Comparison of ENCODE assay signal across 14 mouse cellular contexts in the genomic region with DNA sequence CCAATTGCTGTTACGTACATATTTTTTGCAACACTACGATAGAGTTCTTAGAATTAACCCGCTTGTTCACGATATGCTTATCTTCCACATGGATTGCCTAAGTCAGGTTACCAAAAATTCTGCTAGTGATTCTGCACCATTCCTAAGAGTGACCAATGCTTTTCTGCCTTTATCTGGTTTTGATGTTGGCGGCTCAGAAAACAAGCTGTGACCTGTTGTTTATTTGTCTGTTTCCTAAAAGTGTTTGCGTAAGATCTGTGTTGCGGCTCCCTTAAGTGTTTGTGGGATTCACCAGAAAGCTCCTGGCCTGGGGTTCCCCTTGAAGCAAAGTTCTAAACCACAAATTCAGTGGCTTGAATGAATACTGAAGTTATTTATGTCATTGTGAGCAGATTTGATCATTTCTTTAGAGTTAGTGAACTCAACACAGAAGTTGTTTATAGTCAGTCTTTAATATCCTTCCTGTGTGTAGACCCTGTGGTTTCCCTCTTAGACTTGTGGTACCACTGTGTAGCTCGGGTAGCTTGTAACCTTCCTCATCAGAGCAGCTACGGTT.
A peak's percentile ranks its signal among the peaks of the same experiment; 100 is the strongest.
DNase-seq lines count a peak whose midpoint lies in the region; ATAC-seq and TF ChIP-seq lines count a peak whose summit lies in the region.
"Had no signal": no experiment of that assay in that cellular context is flagged by ENCODE, and none has a peak within 500 bp of the region (broad histone marks: within the 10 kb centered on the region; RNA-seq: fewer than 3 reads in every experiment).

No protein-coding gene starts in this region.

- H3K4me3 ChIP-seq in lung, embryonic 14.5 days (ENCODE audit: low read depth, low read length) = no peak overlapping the region
- peak overlapping the region; percentile 53 to 95 for H3K4me3 ChIP-seq in MEL (ENCODE audit: control insufficient read depth in 1 of 2, insufficient read depth in 1 of 2, low read depth in 2 of 2, low read length in 2 of 2)
- no peak overlapping the region for H3K4me3 ChIP-seq in intestine, embryonic 16.5 days (ENCODE audit: low read length)
- H3K4me3 ChIP-seq: embryonic facial prominence, embryonic 15.5 days; lung, embryonic 15.5 days; myocyte had no signal

- H3K9me3 ChIP-seq in lung, embryonic 14.5 days (ENCODE audit: low read depth, low read length) = no peaks in the 10 kb centered on the region
- no peaks in the 10 kb centered on the region for H3K9me3 ChIP-seq in MEL (replicated peaks; ENCODE audit: insufficient read depth, low read length)
- H3K9me3 ChIP-seq in intestine, embryonic 16.5 days (ENCODE audit: control insufficient read depth, low read length) = no peaks in the 10 kb centered on the region
- H3K9me3 ChIP-seq: embryonic facial prominence, embryonic 15.5 days; lung, embryonic 15.5 days had no signal

- H3K4me1 ChIP-seq in lung, embryonic 14.5 days (ENCODE audit: insufficient read depth) = no peaks in the 10 kb centered on the region
- H3K4me1 ChIP-seq in MEL (ENCODE audit: control insufficient read depth in 1 of 2, insufficient read depth in 2 of 2, low read length in 2 of 2) = peaks cover 0 to 5% of the 10 kb centered on the region in 2 experiments; a peak in 3 of 4 replicates
- H3K4me1 ChIP-seq in intestine, embryonic 16.5 days (ENCODE audit: control insufficient read depth, insufficient read depth, low read length) = peaks cover 4% of the 10 kb centered on the region; the same call in 1 of the 2 replicates

- H3K79me2 ChIP-seq in MEL (ENCODE audit: control insufficient read depth, insufficient read depth, low read length, poor library complexity) = no peaks in the 10 kb centered on the region

- no peak for TF ChIP-seq CTCF in lung, embryonic 14.5 days (IDR thresholded peaks at IDR 0.05; ENCODE audit: low read depth)
- TF ChIP-seq CTCF in MEL (IDR thresholded peaks at IDR 0.05 in 2 of 3, conservative IDR thresholded peaks at IDR 0.05 in 1 of 3; ENCODE audit: control insufficient read depth in 1 of 3, insufficient read depth in 1 of 3, low read depth in 2 of 3, low read length in 3 of 3, poor library complexity in 1 of 3, severe bottlenecking in 1 of 3) = no peak

- no peaks in the 10 kb centered on the region for H3K36me3 ChIP-seq in lung, embryonic 14.5 days (ENCODE audit: insufficient read depth)
- peaks cover 0 to 3% of the 10 kb centered on the region in 2 experiments; a peak in 2 of 4 replicates for H3K36me3 ChIP-seq in MEL (ENCODE audit: control insufficient read depth in 1 of 2, insufficient read depth in 2 of 2, low read length in 2 of 2)
- no peaks in the 10 kb centered on the region for H3K36me3 ChIP-seq in intestine, embryonic 16.5 days (ENCODE audit: control insufficient read depth, insufficient read depth, low read length)
- H3K36me3 ChIP-seq: embryonic facial prominence, embryonic 15.5 days; lung, embryonic 15.5 days had no signal

- H3K27ac ChIP-seq in lung, embryonic 14.5 days (ENCODE audit: low read depth) = no peak overlapping the region
- peak overlapping the region; percentile 63 for H3K27ac ChIP-seq in MEL (ENCODE audit: control insufficient read depth, low read depth, low read length)
- no peak overlapping the region for H3K27ac ChIP-seq in intestine, embryonic 16.5 days (ENCODE audit: low read length)
- H3K27ac ChIP-seq: embryonic facial prominence, embryonic 15.5 days; lung, embryonic 15.5 days had no signal

- H3K9ac ChIP-seq in lung, embryonic 14.5 days = no peak overlapping the region
- H3K9ac ChIP-seq in MEL (ENCODE audit: control insufficient read depth, low read depth, low read length, poor library complexity, severe bottlenecking) = peak overlapping the region; percentile 65
- no peak overlapping the region for H3K9ac ChIP-seq in intestine, embryonic 16.5 days (ENCODE audit: low read depth, low read length)
- H3K9ac ChIP-seq: embryonic facial prominence, embryonic 15.5 days; lung, embryonic 15.5 days had no signal

- no peak for TF ChIP-seq RAD21 in MEL (IDR thresholded peaks at IDR 0.05; ENCODE audit: low read depth, low read length)

- H3K27me3 ChIP-seq in lung, embryonic 14.5 days (ENCODE audit: insufficient read depth, low read length) = no peaks in the 10 kb centered on the region
- H3K27me3 ChIP-seq in MEL (ENCODE audit: control insufficient read depth in 1 of 2, insufficient read depth in 2 of 2, low read length in 2 of 2) = no peaks in the 10 kb centered on the region
- no peaks in the 10 kb centered on the region for H3K27me3 ChIP-seq in intestine, embryonic 16.5 days (replicated peaks; ENCODE audit: control insufficient read depth, insufficient read depth, low read length)
- H3K27me3 ChIP-seq: embryonic facial prominence, embryonic 15.5 days; lung, embryonic 15.5 days; Patski had no signal

- 0 out of 2 replicates have a peak overlapping the region, but pooled peaks have one; percentile 12 for H3K4me2 ChIP-seq in lung, embryonic 14.5 days
- no peak overlapping the region for H3K4me2 ChIP-seq in intestine, embryonic 16.5 days (ENCODE audit: low read depth, low read length)

- no peak for DNase-seq in lung, embryonic 14.5 days
- no peak for DNase-seq in lung, adult 18-20 months
- peak; percentile 75 for DNase-seq in MEL (ENCODE audit: low read depth, low spot score)
- DNase-seq in frontal cortex, adult 2 months (ENCODE audit: extremely low spot score in 1 of 2, low spot score in 1 of 2) = no peak
- DNase-seq in testis, postnatal 14 days (ENCODE audit: low spot score) = no peak
- DNase-seq: gastrocnemius, postnatal 25 days; layer of hippocampus, adult 9-11 months had no signal

- TF ChIP-seq POLR2A in MEL (IDR thresholded peaks at IDR 0.05; ENCODE audit: control insufficient read depth in 1 of 2, insufficient read depth in 1 of 2, low read depth in 1 of 2, low read length in 2 of 2, poor library complexity in 1 of 2) = no peak

- WGBS in lung, embryonic 14.5 days = 77% methylated on average over 9 of the region's 9 CpGs
- 84% methylated on average over 9 of the region's 9 CpGs for WGBS in intestine, embryonic 16.5 days

- ATAC-seq in lung, embryonic 14.5 days (ENCODE audit: insufficient read depth) = no peak
- peak; percentile 77 for ATAC-seq in erythroid progenitor cell, adult 5-6 weeks (replicated peaks; ENCODE audit: low FRiP score, poor library complexity, severe bottlenecking)
- peak; percentile 50 for ATAC-seq in megakaryocyte-erythroid progenitor cell, adult 5-6 weeks (replicated peaks; ENCODE audit: low FRiP score, low TSS enrichment, poor library complexity, severe bottlenecking)
- ATAC-seq in intestine, embryonic 16.5 days = no peak
- ATAC-seq: Patski had no signal

- 0 out of 4 replicates have a peak, but pooled peaks of 1 of the 2 experiments have one; percentile 1 for TF ChIP-seq EP300 in MEL (IDR thresholded peaks at IDR 0.05; ENCODE audit: low read depth in 1 of 2, low read length in 2 of 2)

TF ChIP-seq in MEL, 35 proteins besides CTCF, POLR2A, EP300 and RAD21:
- TF ChIP-seq ETS1 (IDR thresholded peaks at IDR 0.05; ENCODE audit: low read depth, low read length) = peak; percentile 59; the same call in 1 of the 2 replicates
- TF ChIP-seq ZKSCAN1 (IDR thresholded peaks at IDR 0.05; ENCODE audit: low read depth, low read length) = no peak
- TF ChIP-seq GATA1 (IDR thresholded peaks at IDR 0.05; ENCODE audit: low read depth, low read length) = peak; percentile 66
- TF ChIP-seq TBP (IDR thresholded peaks at IDR 0.05; ENCODE audit: low read depth, low read length) = 0 out of 2 replicates have a peak, but pooled peaks have one; percentile 8
- no peak for TF ChIP-seq SMC3 (IDR thresholded peaks at IDR 0.05; ENCODE audit: low read depth, low read length)
TF ChIP-seq in MEL: peak in this region for 3.

Comparison
In these comparisons a context has a peak if more than half of its experiments do, and no peak if none do; other contexts are left out.
1. ATAC-seq: peak in erythroid progenitor cell, adult 5-6 weeks (single experiment) and megakaryocyte-erythroid progenitor cell, adult 5-6 weeks (single experiment); none in lung, embryonic 14.5 days (single experiment) and intestine, embryonic 16.5 days (single experiment).
2. H3K4me3 ChIP-seq: peak in MEL (2 of 2); none in lung, embryonic 14.5 days (single experiment) and intestine, embryonic 16.5 days (single experiment).